Mouse (Mus musculus) spleen, adult 2 months (tissue): ENCODE results near the gene Tpcn1.

Source experiments
- CTCF ChIP-seq: fragments of 200-500 bp; IDR thresholded peaks from 2 replicates; pipeline ENCODE4 v1.5.1; 2011; ENCODE audit warnings: mild to moderate bottlenecking, inconsistent platforms; ENCODE audit not compliant: insufficient read depth, insufficient read length, insufficient replicate concordance; ENCODE audit errors: extremely low read depth
- POLR2A ChIP-seq: fragments of 200-500 bp; IDR thresholded peaks from 2 replicates; pipeline ENCODE4 v1.6.1; 2011; ENCODE audit warnings: low read depth, low read length, inconsistent platforms

DNA sequence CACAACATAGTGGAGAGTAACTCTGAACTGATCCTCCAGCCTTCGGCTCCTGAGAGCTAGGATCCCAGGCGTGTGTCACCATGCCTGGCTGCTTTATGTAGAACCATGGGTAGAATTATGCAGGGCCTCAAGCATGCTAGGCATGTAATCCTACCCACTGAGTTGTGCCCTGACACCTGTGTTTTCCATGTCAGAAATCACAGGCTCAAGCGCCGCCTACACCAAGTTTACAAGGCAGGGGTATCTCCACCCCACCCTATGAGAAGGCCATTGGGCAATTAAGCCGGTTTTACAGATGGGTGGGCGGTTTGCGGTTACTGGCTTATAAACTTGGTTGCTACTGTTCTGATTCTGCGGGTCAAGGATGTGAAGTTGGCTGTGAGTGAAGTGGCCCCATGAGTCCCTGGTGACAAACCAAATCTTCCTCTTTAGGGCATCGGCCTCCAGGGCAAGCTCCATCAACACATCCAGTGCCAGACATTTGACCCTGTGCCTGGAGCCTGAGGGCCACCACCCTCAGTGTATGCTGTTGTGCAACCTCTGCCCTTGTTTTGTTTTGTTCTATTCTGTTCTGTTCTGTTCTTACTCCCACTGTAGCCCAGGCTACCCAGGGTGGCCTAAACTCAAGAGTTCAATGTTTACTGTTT is 74.3 kb downstream of the Tpcn1 start:
- TF ChIP-seq POLR2A (no peak), CTCF (no peak)
